Mouse (Mus musculus) intestine, postnatal 0 days (tissue): ENCODE results near the gene Thy1. TPM values are rescaled to one million over a fixed set of nuclear protein-coding genes. Genes with fewer than 3 reads are reported as not detected.

ENCODE experiments used
- ATAC-seq: fragments of 200-750 bp; cut with Nextera tagmentation; 2 replicates; pipeline ENCODE4 v1.8.0; 2017; ENCODE audit warnings: mild to moderate bottlenecking, moderate TSS enrichment, moderate library complexity
- H3K27ac ChIP-seq: fragments of 300-500 bp; sonication (generic); 2 replicates; pipeline ENCODE4 v1.5.1; 2014; ENCODE audit warnings: mild to moderate bottlenecking, low read depth, low read length, moderate library complexity
- H3K27me3 ChIP-seq: fragments of 300-500 bp; sonication (generic); replicated peaks from 2 replicates; pipeline ENCODE4 v1.6.1; 2014; ENCODE audit warnings: low read length, mixed read lengths; ENCODE audit not compliant: control insufficient read depth, insufficient read depth
- H3K36me3 ChIP-seq: fragments of 300-500 bp; sonication (generic); 2 replicates; pipeline ENCODE4 v1.6.1; 2014; ENCODE audit warnings: mild to moderate bottlenecking, moderate library complexity; ENCODE audit not compliant: control insufficient read depth, insufficient read depth
- H3K4me1 ChIP-seq: fragments of 300-500 bp; sonication (generic); replicated peaks from 2 replicates; pipeline ENCODE4 v1.6.1; 2014; ENCODE audit warnings: antibody characterized with exemption, low read length, mixed read lengths; ENCODE audit not compliant: control insufficient read depth, insufficient read depth
- H3K4me2 ChIP-seq: fragments of 300-500 bp; sonication (generic); replicated peaks from 2 replicates; pipeline ENCODE4 v1.6.1; 2014; ENCODE audit warnings: low read depth, mild to moderate bottlenecking, moderate library complexity
- H3K4me3 ChIP-seq: fragments of 300-500 bp; sonication (generic); 2 replicates; pipeline ENCODE4 v1.5.1; 2014; ENCODE audit warnings: low read depth, low read length
- H3K9ac ChIP-seq: fragments of 300-500 bp; sonication (generic); 2 replicates; pipeline ENCODE4 v1.6.1; 2014; ENCODE audit warnings: mild to moderate bottlenecking, low read depth, low read length
- H3K9me3 ChIP-seq: fragments of 300-500 bp; sonication (generic); 2 replicates; pipeline ENCODE4 v1.6.1; 2016; ENCODE audit warnings: mixed run types; ENCODE audit not compliant: control insufficient read depth
- CTCF ChIP-seq: sonication (generic); IDR thresholded peaks from 2 replicates; pipeline ENCODE4 v1.5.1; 2016; ENCODE audit warnings: low read depth, mild to moderate bottlenecking, control low read depth, antibody characterized with exemption, moderate library complexity
- WGBS: fragments of 180-500 bp; shearing (Covaris S2); extraction: QIAGEN DNeasy Blood & Tissue Kit; methylation state at CpG from one replicate; pipeline ENCODE4 v1.1.7; 2014; 5-methylcytosine and 5-hydroxymethylcytosine counted together
- polyA plus RNA-seq: library from polyadenylated mRNA; unstranded; fragments of >200 nt; fragmentation: Nextera tagmentation; extraction: Ambion mirVana; gene quantifications from 2 replicates; pipeline ENCODE4 v1.2.1, GENCODE M21; 2015

Gene Thy1
- polyA plus RNA-seq, 1 experiment from 2014 or later = 4.9 TPM

GRCm38 (mm10) chr9:44078955-44079756, 36.0 kb downstream of the Thy1 start:
- H3K36me3 ChIP-seq = no peaks in the 10 kb centered on the region
- ATAC-seq = peak; percentile 41
- peaks cover 2% of the 10 kb centered on the region; the same call in 1 of the 2 replicates for H3K4me1 ChIP-seq
- WGBS = 35% methylated on average over 16 of the region's 16 CpGs
- H3K4me3 ChIP-seq = no peak overlapping the region
- no peak overlapping the region for H3K9ac ChIP-seq
- H3K4me2 ChIP-seq = 0 out of 2 replicates have a peak overlapping the region, but pooled peaks have one; percentile 13
- H3K27ac ChIP-seq = no peak overlapping the region
- TF ChIP-seq CTCF = no peak
- no peaks in the 10 kb centered on the region for H3K27me3 ChIP-seq
- H3K9me3 ChIP-seq = no peaks in the 10 kb centered on the region

GRCm38 (mm10) chr9:44079997-44080780, 37.0 kb downstream of the Thy1 start:
- WGBS = 64% methylated on average over 10 of the region's 10 CpGs
- Histone ChIP-seq H3K9ac (no peak overlapping the region), H3K27ac (no peak overlapping the region), H3K27me3 (no peaks in the 10 kb centered on the region), H3K4me3 (no peak overlapping the region), H3K4me1 (peaks cover 2% of the 10 kb centered on the region; the same call in 1 of the 2 replicates), H3K9me3 (no peaks in the 10 kb centered on the region), H3K36me3 (no peaks in the 10 kb centered on the region), H3K4me2 (no peak overlapping the region)
- ATAC-seq = no peak
- TF ChIP-seq CTCF = no peak

GRCm38 (mm10) chr9:44080953-44081352, 37.8 kb downstream of the Thy1 start:
- Histone ChIP-seq H3K27me3 (no peaks in the 10 kb centered on the region), H3K9ac (no peak overlapping the region), H3K4me1 (peaks cover 2% of the 10 kb centered on the region; the same call in 1 of the 2 replicates), H3K4me3 (no peak overlapping the region), H3K27ac (no peak overlapping the region), H3K36me3 (no peaks in the 10 kb centered on the region), H3K9me3 (no peaks in the 10 kb centered on the region), H3K4me2 (no peak overlapping the region)
- no peak for TF ChIP-seq CTCF
- WGBS = 64% methylated on average over 5 of the region's 5 CpGs
- ATAC-seq = no peak

GRCm38 (mm10) chr9:44081581-44081980, 38.4 kb downstream of the Thy1 start:
- no peaks in the 10 kb centered on the region for H3K36me3 ChIP-seq
- TF ChIP-seq CTCF = no peak
- H3K4me1 ChIP-seq = peaks cover 4% of the 10 kb centered on the region; the same call in 1 of the 2 replicates
- 79% methylated on average over 5 of the region's 5 CpGs for WGBS
- no peak for ATAC-seq
- no peaks in the 10 kb centered on the region for H3K9me3 ChIP-seq
- H3K27me3 ChIP-seq = no peaks in the 10 kb centered on the region
- H3K27ac ChIP-seq = no peak overlapping the region
- no peak overlapping the region for H3K4me2 ChIP-seq
- no peak overlapping the region for H3K9ac ChIP-seq
- H3K4me3 ChIP-seq = no peak overlapping the region

GRCm38 (mm10) chr9:44082266-44082665, 39.1 kb downstream of the Thy1 start:
- no peaks in the 10 kb centered on the region for H3K36me3 ChIP-seq
- H3K4me3 ChIP-seq = no peak overlapping the region
- H3K9me3 ChIP-seq = no peaks in the 10 kb centered on the region
- H3K4me1 ChIP-seq = peaks cover 5% of the 10 kb centered on the region; the same call in 1 of the 2 replicates
- TF ChIP-seq CTCF = no peak
- no peaks in the 10 kb centered on the region for H3K27me3 ChIP-seq
- H3K9ac ChIP-seq = no peak overlapping the region
- H3K27ac ChIP-seq = no peak overlapping the region
- no peak for ATAC-seq
- no peak overlapping the region for H3K4me2 ChIP-seq
- WGBS = 93% methylated on average over 5 of the region's 5 CpGs
